Mouse (Mus musculus): ENCODE measurements around the gene Gm20509. TPM values are rescaled to one million over a fixed set of nuclear protein-coding genes. Genes with fewer than 3 reads are reported as not detected.

The Gm20509 gene
- not detected in 2 replicates for polyA plus RNA-seq (2012; rRNA removed; ENCODE audit: low replicate concordance)

DNA sequence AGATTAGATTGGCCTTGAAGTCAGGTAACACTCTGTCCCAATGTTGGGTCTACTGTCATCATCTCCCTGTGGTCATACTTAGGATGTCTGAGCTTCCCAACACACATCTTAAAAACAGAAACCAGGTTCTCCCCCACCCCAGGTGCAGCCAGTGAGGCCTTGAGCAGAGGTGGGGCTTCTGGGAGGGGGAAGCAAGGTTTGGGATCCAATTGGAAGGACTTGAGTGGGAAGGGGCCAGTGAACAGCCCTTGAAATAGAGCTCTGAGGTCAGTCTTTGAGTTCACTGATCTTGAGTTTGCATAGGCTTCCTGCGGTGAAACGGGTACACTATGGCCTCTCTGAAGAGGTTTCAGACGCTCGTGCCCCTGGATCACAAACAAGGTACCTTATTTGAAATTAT is at the start of gene Gm20509:
Gm20509 (plus strand) TSS at position 290 of the 400 bp plus-strand sequence.

DNA sequence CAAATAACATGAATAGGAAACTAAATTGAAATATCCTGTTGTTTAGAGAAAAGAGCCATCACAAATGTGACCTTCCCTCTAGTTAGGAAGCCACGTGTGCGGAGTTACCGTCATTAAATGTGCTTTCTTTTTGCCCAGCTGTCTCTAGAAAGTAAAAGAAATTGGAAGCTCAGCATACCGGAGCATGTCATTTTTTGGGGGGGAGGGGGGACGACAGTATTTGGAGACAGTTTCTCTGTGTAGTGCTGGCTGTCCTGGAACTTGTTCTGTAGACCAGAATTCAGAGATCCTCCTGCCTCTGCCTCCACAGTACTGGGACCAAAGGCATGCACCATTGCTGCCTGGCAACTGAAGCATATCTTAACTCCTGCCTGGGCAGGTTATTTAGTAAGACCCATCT is 734 bp upstream of the Gm20509 start, which contains the start of gene Khdc3:
Khdc3 (plus strand) TSS at position 301 of the 400 bp plus-strand sequence.

DNA sequence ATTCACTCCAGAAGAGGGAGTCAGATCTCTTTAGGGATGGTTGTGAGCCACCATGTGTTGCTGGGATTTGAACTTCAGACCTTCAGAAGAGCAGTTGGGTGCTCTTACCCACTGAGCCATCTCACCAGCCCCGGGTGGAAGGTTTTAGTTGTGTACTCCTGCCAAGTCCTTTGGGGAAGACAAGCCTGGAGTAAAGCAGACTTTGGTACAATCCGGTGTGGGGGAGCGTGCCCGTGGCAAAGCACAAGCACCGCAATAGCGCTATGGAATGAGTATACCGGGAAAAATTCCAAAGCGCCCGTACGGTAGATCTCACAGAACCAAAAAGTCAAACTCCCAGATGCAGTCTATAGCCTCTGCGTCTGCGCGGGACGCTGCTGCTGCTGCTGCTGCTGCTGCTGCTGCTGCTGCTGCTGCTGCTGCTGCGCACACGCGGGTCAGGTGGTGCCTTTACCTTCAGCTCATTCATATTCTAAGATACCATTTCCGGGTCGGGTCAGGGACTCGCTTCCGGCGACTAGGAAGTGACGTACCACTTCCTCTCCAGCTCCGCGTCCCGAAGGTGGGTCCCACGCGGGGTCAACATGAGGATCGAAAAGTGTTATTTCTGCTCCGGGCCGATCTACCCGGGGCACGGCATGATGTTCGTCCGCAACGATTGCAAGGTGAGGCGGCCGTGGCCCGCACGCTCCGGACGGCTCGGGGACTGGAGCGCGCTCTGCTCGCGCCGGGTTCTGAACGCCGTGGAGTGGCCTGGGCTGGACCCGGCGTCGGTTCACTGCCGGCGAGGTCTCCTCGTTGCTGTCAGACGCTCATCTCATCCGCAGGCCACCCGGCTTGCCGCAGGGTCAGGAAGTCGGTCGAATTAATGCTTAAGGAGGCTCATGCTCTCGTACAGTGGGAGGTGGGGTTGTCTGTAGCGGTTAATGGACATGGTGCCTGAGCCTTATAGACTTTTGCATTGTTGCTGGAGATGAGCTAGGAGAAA is 10.9 kb downstream of the Gm20509 start, which contains the start of gene Rsl24d1:
Rsl24d1 (plus strand) TSS at position 508 of the 988 bp plus-strand sequence.

Other genes starting within 250 kb of the Gm20509 start
- 1.3 and 4.2 TPM in 2 replicates for gene Pygo1, start 176.8 kb upstream of the Gm20509 start, polyA plus RNA-seq (2012; rRNA removed; ENCODE audit: low replicate concordance)
- gene Dyx1c1, start 143.7 kb upstream of the Gm20509 start, polyA plus RNA-seq (2012; rRNA removed; ENCODE audit: low replicate concordance) = 0.73 and 0.84 TPM in 2 replicates
- not detected in 2 replicates for gene Gm44503, start 143.6 kb upstream of the Gm20509 start, polyA plus RNA-seq (2012; rRNA removed; ENCODE audit: low replicate concordance)
- 16.5 and 18.8 TPM in 2 replicates for gene Ccpg1os, start 117.1 kb upstream of the Gm20509 start, polyA plus RNA-seq (2012; rRNA removed; ENCODE audit: low replicate concordance)
- gene Ccpg1, start 117.0 kb upstream of the Gm20509 start, polyA plus RNA-seq (2012; rRNA removed; ENCODE audit: low replicate concordance) = 14.0 and 14.2 TPM in 2 replicates
- 9.0 and 16.6 TPM in 2 replicates for gene Pigb, start 62.1 kb upstream of the Gm20509 start, polyA plus RNA-seq (2012; rRNA removed; ENCODE audit: low replicate concordance)
- gene Rab27a, start 57.6 kb upstream of the Gm20509 start, polyA plus RNA-seq (2012; rRNA removed; ENCODE audit: low replicate concordance) = 2.6 and 7.6 TPM in 2 replicates
- gene Khdc3, start 634 bp upstream of the Gm20509 start, polyA plus RNA-seq (2012; rRNA removed; ENCODE audit: low replicate concordance) = 0.09 and 0.12 TPM in 2 replicates
- gene Rsl24d1, start 11.0 kb downstream of the Gm20509 start, polyA plus RNA-seq (2012; rRNA removed; ENCODE audit: low replicate concordance) = 20.1 and 27.4 TPM in 2 replicates